Mouse (Mus musculus): ENCODE measurements around the gene Rpa1. TPM values are rescaled to one million over a fixed set of nuclear protein-coding genes. Genes with fewer than 3 reads are reported as not detected.

Gene Rpa1
- polyA plus RNA-seq, 1 experiment from 2014 or later: 119 TPM

DNA sequence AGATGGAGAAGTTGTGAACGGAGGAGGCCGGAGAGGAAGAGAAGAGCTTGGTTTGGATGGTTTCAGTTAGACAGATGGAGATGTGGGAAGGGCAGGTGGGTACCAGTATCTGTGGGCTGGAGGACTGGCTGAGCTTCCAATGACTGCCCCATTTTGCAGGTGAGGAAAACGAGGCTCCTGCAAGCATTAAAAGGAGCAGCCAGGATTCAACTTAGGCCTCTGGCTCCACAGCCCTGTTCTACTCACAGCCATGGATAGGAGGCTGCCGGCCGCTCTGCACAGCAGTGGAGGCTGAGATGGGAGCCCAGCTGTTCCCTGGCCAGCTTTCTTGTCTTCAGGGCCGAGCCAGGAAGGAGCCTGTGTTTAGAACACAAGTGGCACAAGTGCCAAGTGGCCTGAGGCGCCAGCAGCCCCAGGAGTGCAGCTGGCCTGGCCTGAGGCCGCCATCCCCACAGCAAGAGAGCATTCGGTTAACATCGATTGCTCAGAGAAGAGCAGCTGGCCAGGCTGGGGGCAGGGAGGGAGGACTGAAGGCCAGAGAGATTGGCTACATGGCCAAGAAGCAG is 88.0 kb downstream of the Rpa1 start:
- Histone ChIP-seq H3K27me3 (ENCODE audit: control insufficient read depth, insufficient read depth, low read length) (no peaks in the 10 kb centered on the region), H3K27ac (ENCODE audit: low read depth, low read length) (no peak overlapping the region), H3K9me3 (ENCODE audit: control insufficient read depth, low read length) (no peaks in the 10 kb centered on the region), H3K36me3 (ENCODE audit: control insufficient read depth, insufficient read depth, low read length) (no peaks in the 10 kb centered on the region), H3K4me2 (replicated peaks; ENCODE audit: low read depth, low read length) (no peak overlapping the region), H3K4me3 (ENCODE audit: low read length) (no peak overlapping the region), H3K9ac (ENCODE audit: low read depth, low read length) (no peak overlapping the region), H3K4me1 (ENCODE audit: control insufficient read depth, insufficient read depth, low read length) (peaks cover 41% of the 10 kb centered on the region)
- WGBS: 65% methylated on average over 10 of the region's 10 CpGs
- ATAC-seq (ENCODE audit: low FRiP score, low TSS enrichment): no peak

DNA sequence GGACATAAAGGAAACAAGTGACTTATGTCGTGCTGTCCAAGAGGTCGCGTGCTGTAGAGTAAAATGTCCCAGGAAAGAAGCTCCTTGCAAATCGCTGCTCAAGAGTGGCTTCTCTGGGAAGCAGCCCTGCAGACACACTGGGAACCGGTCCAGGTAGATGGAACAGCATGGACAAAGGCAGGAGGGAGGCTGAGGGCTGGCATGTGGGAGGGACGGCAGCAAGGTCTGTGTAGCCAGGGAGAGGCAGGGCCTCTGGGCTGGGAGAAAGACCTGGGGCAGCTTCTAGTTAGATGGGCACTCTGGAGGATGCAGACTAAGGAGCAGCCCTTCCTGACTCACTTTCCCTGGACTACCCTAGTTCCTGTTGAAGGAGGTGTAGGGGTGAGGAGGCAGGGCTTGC is 88.7 kb downstream of the Rpa1 start:
- H3K27ac ChIP-seq (ENCODE audit: low read depth, low read length): no peak overlapping the region

DNA sequence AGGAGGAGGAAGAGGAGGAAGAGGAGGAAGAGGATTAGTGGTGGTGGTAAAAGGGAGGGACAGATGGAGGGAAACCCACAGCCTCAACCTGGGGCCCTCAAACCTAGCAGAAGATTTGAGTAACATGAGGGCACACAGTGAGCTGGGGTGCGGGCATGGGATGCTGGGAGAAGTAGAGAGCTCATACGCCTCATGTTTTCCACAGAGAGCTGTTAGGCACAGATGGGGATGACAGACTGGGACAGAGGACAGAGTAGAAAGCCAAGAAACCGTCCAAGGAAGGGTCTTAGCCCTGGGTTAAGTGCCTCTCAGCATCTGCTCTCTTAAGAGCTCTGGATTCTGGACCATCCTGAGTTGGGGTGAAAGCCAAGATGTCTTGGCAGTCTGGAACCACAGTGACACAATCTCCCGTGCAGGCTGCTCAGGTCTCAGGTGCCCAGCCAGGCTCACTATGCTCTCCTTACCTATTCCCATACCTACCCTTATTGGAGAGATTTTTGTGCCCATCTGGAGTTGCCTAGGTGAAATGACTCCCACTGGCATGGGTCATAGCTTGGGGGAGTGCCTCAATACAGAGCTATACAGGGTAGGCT is 91.0 kb downstream of the Rpa1 start:
- no peaks in the 10 kb centered on the region for H3K9me3 ChIP-seq (ENCODE audit: control insufficient read depth, low read length)
- H3K27me3 ChIP-seq (ENCODE audit: control insufficient read depth, insufficient read depth, low read length): no peaks in the 10 kb centered on the region

More for the DNA sequence above, 88.7 kb downstream of the Rpa1 start:
- H3K36me3 ChIP-seq (ENCODE audit: control insufficient read depth, insufficient read depth, low read length): no peaks in the 10 kb centered on the region
- no peaks in the 10 kb centered on the region for H3K27me3 ChIP-seq (ENCODE audit: control insufficient read depth, insufficient read depth, low read length)
- H3K9ac ChIP-seq (ENCODE audit: low read depth, low read length): no peak overlapping the region
- no peaks in the 10 kb centered on the region for H3K9me3 ChIP-seq (ENCODE audit: control insufficient read depth, low read length)
- no peak overlapping the region for H3K4me2 ChIP-seq (replicated peaks; ENCODE audit: low read depth, low read length)
- no peak for ATAC-seq (ENCODE audit: low FRiP score, low TSS enrichment)
- peaks cover 48% of the 10 kb centered on the region for H3K4me1 ChIP-seq (ENCODE audit: control insufficient read depth, insufficient read depth, low read length)
- no peak overlapping the region for H3K4me3 ChIP-seq (ENCODE audit: low read length)
- 65% methylated on average over 6 of the region's 6 CpGs for WGBS

DNA sequence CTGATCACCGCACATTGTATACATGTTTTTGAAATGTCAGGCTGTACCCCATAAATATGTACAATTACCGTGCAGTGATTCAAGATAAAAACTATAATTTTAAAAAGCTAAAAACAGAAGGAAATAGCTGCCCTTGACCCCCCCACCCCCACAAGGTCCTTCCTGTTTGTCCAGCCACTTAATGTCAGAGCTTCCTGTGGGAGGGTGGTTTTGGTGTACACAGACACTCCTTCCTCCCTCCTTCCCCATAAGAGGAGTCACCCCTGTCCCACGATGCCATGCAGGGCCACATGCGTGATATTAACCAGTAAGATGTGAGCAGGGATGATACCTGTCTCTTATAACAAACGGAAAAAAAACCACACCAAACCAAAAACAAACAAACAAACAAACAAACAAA is 92.8 kb downstream of the Rpa1 start:
- no peak overlapping the region for H3K4me2 ChIP-seq (replicated peaks; ENCODE audit: low read depth, low read length)
- no peaks in the 10 kb centered on the region for H3K27me3 ChIP-seq (ENCODE audit: control insufficient read depth, insufficient read depth, low read length)
- no peak overlapping the region for H3K4me3 ChIP-seq (ENCODE audit: low read length)
- peaks cover 13% of the 10 kb centered on the region for H3K4me1 ChIP-seq (ENCODE audit: control insufficient read depth, insufficient read depth, low read length)
- no peaks in the 10 kb centered on the region for H3K36me3 ChIP-seq (ENCODE audit: control insufficient read depth, insufficient read depth, low read length)
- 71% methylated on average over 5 of the region's 5 CpGs for WGBS
- H3K9me3 ChIP-seq (ENCODE audit: control insufficient read depth, low read length): no peaks in the 10 kb centered on the region
- H3K27ac ChIP-seq (ENCODE audit: low read depth, low read length): no peak overlapping the region
- H3K9ac ChIP-seq (ENCODE audit: low read depth, low read length): no peak overlapping the region
- ATAC-seq (ENCODE audit: low FRiP score, low TSS enrichment): no peak

More for the DNA sequence above, 91.0 kb downstream of the Rpa1 start:
- WGBS: 76% methylated on average over 4 of the region's 4 CpGs
- Histone ChIP-seq H3K27ac (ENCODE audit: low read depth, low read length) (no peak overlapping the region), H3K9ac (ENCODE audit: low read depth, low read length) (no peak overlapping the region), H3K4me2 (replicated peaks; ENCODE audit: low read depth, low read length) (no peak overlapping the region), H3K36me3 (ENCODE audit: control insufficient read depth, insufficient read depth, low read length) (no peaks in the 10 kb centered on the region), H3K4me1 (ENCODE audit: control insufficient read depth, insufficient read depth, low read length) (peaks cover 29% of the 10 kb centered on the region), H3K4me3 (ENCODE audit: low read length) (no peak overlapping the region)
- no peak for ATAC-seq (ENCODE audit: low FRiP score, low TSS enrichment)

DNA sequence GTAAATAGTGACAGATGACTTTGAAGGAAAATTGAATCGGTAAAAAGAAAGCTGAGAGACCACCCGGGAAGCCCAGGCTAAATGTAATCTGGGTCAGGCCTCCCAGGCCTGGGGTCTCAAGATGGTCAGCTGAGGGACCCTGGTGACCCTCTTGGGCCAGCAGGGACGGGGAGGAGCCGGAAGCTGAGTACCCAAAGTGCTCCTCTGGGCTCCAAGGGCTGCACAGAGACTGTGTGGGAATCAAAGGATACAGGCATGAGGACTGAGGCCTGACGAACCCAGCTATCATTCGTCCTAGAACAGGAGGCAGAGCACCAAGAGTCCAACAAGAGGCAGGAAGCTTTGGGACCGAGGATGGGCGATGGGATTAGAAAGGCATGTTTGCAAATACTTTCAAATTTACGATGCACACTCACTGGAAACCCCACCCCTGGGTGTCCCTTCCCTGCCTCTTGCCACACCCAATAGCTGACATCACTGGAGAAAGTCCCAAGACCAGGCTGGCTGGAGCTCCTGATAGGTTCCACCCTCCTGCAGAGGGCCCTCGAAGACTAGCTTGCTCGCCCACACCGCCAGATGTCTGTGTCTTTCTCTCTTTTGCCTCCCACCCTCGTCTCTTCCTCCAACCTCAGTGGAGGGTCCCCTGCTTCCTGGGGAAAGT is 93.7 kb downstream of the Rpa1 start:
- ATAC-seq (ENCODE audit: low FRiP score, low TSS enrichment): no peak

DNA sequence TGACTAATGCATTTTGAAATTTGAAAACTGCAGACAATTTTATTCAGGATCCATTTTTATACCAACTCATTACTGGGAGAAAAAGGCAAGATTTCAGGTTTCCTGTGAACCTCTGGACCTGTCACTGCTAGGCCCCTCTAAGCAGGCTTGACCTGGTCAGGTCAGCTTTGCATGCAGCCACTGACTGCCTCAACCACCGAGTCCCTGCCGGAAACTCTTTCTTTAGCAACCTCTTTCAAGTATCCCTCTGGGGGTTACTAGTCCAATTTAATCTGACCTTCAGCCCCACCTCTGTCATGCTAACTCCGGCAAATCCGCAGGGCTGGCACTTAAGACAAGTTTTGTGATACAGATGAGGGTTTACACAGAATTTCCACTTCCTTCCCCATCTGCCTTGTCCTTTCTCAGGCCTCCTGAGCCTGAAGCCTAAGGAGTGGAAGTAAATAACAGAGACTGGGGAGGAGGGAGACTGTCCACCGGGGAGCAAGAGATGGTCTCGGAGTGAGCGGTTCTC is 96.5 kb downstream of the Rpa1 start:
- no peaks in the 10 kb centered on the region for H3K9me3 ChIP-seq (ENCODE audit: control insufficient read depth, low read length)
- H3K36me3 ChIP-seq (ENCODE audit: control insufficient read depth, insufficient read depth, low read length): no peaks in the 10 kb centered on the region
- H3K27me3 ChIP-seq (ENCODE audit: control insufficient read depth, insufficient read depth, low read length): no peaks in the 10 kb centered on the region
- peaks cover 10% of the 10 kb centered on the region for H3K4me1 ChIP-seq (ENCODE audit: control insufficient read depth, insufficient read depth, low read length)
- no peak overlapping the region for H3K27ac ChIP-seq (ENCODE audit: low read depth, low read length)
- no peak overlapping the region for H3K9ac ChIP-seq (ENCODE audit: low read depth, low read length)
- ATAC-seq (ENCODE audit: low FRiP score, low TSS enrichment): no peak
- 55% methylated on average over 7 of the region's 7 CpGs for WGBS
- no peak overlapping the region for H3K4me3 ChIP-seq (ENCODE audit: low read length)
- no peak overlapping the region for H3K4me2 ChIP-seq (replicated peaks; ENCODE audit: low read depth, low read length)

More for the DNA sequence above, 93.7 kb downstream of the Rpa1 start:
- Histone ChIP-seq H3K4me2 (replicated peaks; ENCODE audit: low read depth, low read length) (no peak overlapping the region), H3K9ac (ENCODE audit: low read depth, low read length) (no peak overlapping the region), H3K36me3 (ENCODE audit: control insufficient read depth, insufficient read depth, low read length) (no peaks in the 10 kb centered on the region), H3K27me3 (ENCODE audit: control insufficient read depth, insufficient read depth, low read length) (no peaks in the 10 kb centered on the region), H3K4me1 (ENCODE audit: control insufficient read depth, insufficient read depth, low read length) (peaks cover 8% of the 10 kb centered on the region; the same call in 1 of the 2 replicates), H3K27ac (ENCODE audit: low read depth, low read length) (peak overlapping the region; percentile 12; the same call in 1 of the 2 replicates), H3K9me3 (ENCODE audit: control insufficient read depth, low read length) (no peaks in the 10 kb centered on the region), H3K4me3 (ENCODE audit: low read length) (no peak overlapping the region)
- 51% methylated on average over 13 of the region's 13 CpGs for WGBS

DNA sequence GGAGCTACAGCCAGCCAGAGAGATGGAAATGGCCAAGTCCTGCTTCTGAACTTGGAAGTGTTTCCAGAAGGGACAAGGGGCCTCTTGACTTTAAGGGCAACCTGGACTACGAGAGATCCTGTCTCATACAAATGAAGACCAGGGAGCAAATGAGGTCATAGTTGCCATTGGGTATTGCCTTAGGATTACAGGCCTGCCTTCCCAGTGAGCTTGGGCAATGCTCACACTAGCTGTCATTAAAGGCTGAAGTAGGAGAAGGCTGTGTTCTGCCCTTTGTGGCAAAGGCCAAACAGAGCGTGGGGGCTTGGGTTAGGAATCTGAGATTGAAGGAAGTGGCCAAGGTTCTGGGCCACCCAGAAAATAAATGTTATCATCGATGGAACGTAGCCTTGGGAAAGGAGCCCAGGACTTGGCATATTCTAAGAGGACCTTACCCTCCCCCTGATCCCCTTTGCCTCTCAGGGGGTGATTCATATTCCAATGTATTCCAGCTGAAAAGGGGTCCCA is 97.1 kb downstream of the Rpa1 start:
- no peak for ATAC-seq (ENCODE audit: low FRiP score, low TSS enrichment)
- no peaks in the 10 kb centered on the region for H3K36me3 ChIP-seq (ENCODE audit: control insufficient read depth, insufficient read depth, low read length)
- 73% methylated on average over 4 of the region's 4 CpGs for WGBS
- no peak overlapping the region for H3K4me3 ChIP-seq (ENCODE audit: low read length)
- no peak overlapping the region for H3K9ac ChIP-seq (ENCODE audit: low read depth, low read length)
- H3K4me1 ChIP-seq (ENCODE audit: control insufficient read depth, insufficient read depth, low read length): peaks cover 10% of the 10 kb centered on the region
- H3K27ac ChIP-seq (ENCODE audit: low read depth, low read length): no peak overlapping the region
- no peaks in the 10 kb centered on the region for H3K27me3 ChIP-seq (ENCODE audit: control insufficient read depth, insufficient read depth, low read length)
- no peaks in the 10 kb centered on the region for H3K9me3 ChIP-seq (ENCODE audit: control insufficient read depth, low read length)
- H3K4me2 ChIP-seq (replicated peaks; ENCODE audit: low read depth, low read length): no peak overlapping the region

DNA sequence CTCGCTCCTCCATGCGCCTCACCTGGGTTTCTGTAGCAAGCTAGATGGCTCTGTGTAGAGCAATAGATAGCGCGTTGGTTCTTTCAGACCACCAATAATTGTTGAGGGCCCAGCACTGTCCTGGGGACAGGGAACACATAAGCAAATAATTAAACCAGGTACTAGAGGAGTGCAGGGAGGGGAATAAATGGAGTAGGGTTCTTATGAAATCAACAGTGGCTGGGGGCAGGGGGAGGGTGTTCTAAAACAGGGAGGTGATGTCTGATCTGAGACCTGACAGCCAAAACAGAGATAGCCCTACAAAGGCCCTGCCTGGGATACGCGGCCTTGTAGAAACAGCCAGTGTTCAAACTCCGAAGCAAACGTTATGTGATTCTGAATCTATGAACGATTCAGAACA is 98.5 kb downstream of the Rpa1 start:
- H3K4me2 ChIP-seq (replicated peaks; ENCODE audit: low read depth, low read length): no peak overlapping the region
- no peak for ATAC-seq (ENCODE audit: low FRiP score, low TSS enrichment)
- 85% methylated on average over 9 of the region's 9 CpGs for WGBS
- no peak overlapping the region for H3K27ac ChIP-seq (ENCODE audit: low read depth, low read length)
- no peaks in the 10 kb centered on the region for H3K27me3 ChIP-seq (ENCODE audit: control insufficient read depth, insufficient read depth, low read length)
- H3K4me3 ChIP-seq (ENCODE audit: low read length): no peak overlapping the region
- H3K9ac ChIP-seq (ENCODE audit: low read depth, low read length): no peak overlapping the region
- peaks cover 5% of the 10 kb centered on the region for H3K4me1 ChIP-seq (ENCODE audit: control insufficient read depth, insufficient read depth, low read length)
- no peaks in the 10 kb centered on the region for H3K36me3 ChIP-seq (ENCODE audit: control insufficient read depth, insufficient read depth, low read length)
- no peaks in the 10 kb centered on the region for H3K9me3 ChIP-seq (ENCODE audit: control insufficient read depth, low read length)

Data from kidney, embryonic 14.5 days (tissue).